Mouse (Mus musculus) cerebellum, adult 9-10 months (tissue): Measurements from ENCODE around the gene Itpr1.

Source experiments
- DNase-seq: peaks from one replicate; pipeline ENCODE4 v3.0.0; 2022

Itpr1 gene

GRCm38 (mm10) chr6:108328296-108328695, 115.4 kb downstream of the Itpr1 start:
- DNase-seq = no peak

- no peak for DNase-seq
These were observed 117.6 kb downstream of the Itpr1 start for GRCm38 (mm10) chr6:108330461-108330860.

- DNase-seq = no peak
These were observed 118.4 kb downstream of the Itpr1 start for GRCm38 (mm10) chr6:108331268-108331667.

GRCm38 (mm10) chr6:108334059-108334458, 121.2 kb downstream of the Itpr1 start:
- no peak for DNase-seq

- no peak for DNase-seq
These were observed 122.4 kb downstream of the Itpr1 start for GRCm38 (mm10) chr6:108335202-108335823.

- no peak for DNase-seq
These were observed 123.6 kb downstream of the Itpr1 start for GRCm38 (mm10) chr6:108336506-108336905.

- DNase-seq = no peak
These were observed 124.4 kb downstream of the Itpr1 start for GRCm38 (mm10) chr6:108337289-108337688.

- no peak for DNase-seq
These were observed 125.5 kb downstream of the Itpr1 start for GRCm38 (mm10) chr6:108338362-108338761.

GRCm38 (mm10) chr6:108342989-108343388, 130.1 kb downstream of the Itpr1 start:
- no peak for DNase-seq

- no peak for DNase-seq
These were observed 130.9 kb downstream of the Itpr1 start for GRCm38 (mm10) chr6:108343781-108344310.

- DNase-seq = no peak
These were observed 137.9 kb downstream of the Itpr1 start for GRCm38 (mm10) chr6:108350801-108351200.

GRCm38 (mm10) chr6:108351998-108352397, 139.1 kb downstream of the Itpr1 start:
- DNase-seq = no peak

GRCm38 (mm10) chr6:108367412-108367811, 154.5 kb downstream of the Itpr1 start:
- no peak for DNase-seq

- no peak for DNase-seq
These were observed 156.1 kb downstream of the Itpr1 start for GRCm38 (mm10) chr6:108369031-108369430.

- no peak for DNase-seq
These were observed 158.5 kb downstream of the Itpr1 start for GRCm38 (mm10) chr6:108371347-108371893.

GRCm38 (mm10) chr6:108374019-108374418, 161.1 kb downstream of the Itpr1 start:
- no peak for DNase-seq

GRCm38 (mm10) chr6:108379041-108379440, 166.1 kb downstream of the Itpr1 start:
- DNase-seq = no peak

- DNase-seq = no peak
These were observed 167.3 kb downstream of the Itpr1 start for GRCm38 (mm10) chr6:108380209-108380608.

GRCm38 (mm10) chr6:108390624-108391324, 177.9 kb downstream of the Itpr1 start:
- DNase-seq = no peak

- no peak for DNase-seq
These were observed 180.2 kb downstream of the Itpr1 start for GRCm38 (mm10) chr6:108393131-108393530.

- DNase-seq = no peak
These were observed 185.1 kb downstream of the Itpr1 start for GRCm38 (mm10) chr6:108397956-108398355.

- no peak for DNase-seq
These were observed 188.6 kb downstream of the Itpr1 start for GRCm38 (mm10) chr6:108401412-108401955.

- no peak for DNase-seq
These were observed 191.8 kb downstream of the Itpr1 start for GRCm38 (mm10) chr6:108404736-108405135.

- DNase-seq = peak; percentile 70
These were observed 195.2 kb downstream of the Itpr1 start for GRCm38 (mm10) chr6:108408053-108408452.
